Mouse (Mus musculus): ENCODE data around the gene Scamp1.

DNA sequence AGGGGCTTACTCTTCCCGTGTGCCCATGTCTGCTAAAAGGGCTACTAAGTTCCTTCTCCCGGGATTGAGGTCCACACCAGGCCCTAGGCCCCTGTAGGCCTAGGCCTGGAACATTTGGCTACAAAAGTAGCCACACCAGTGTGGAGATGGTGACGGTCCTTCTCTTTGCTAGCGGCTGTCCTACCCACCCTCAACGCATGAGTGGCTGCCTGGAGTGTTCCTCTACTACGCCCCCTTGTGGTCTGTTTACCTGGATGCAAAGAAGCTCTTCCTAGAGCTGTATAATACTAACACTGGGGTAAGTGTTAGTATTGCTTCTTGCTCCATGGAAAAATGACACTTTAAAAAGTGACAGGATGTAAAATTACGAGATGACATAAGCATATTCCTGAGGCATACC is 108.5 kb downstream of the Scamp1 start:
- TF ChIP-seq POLR2A (IDR thresholded peaks at IDR 0.05; ENCODE audit: low read depth, low read length) = no peak
- TF ChIP-seq CTCF (conservative IDR thresholded peaks at IDR 0.05; ENCODE audit: insufficient read depth, insufficient read length, low read depth, low read length) = peak; percentile 48
